In the genomic region with DNA sequence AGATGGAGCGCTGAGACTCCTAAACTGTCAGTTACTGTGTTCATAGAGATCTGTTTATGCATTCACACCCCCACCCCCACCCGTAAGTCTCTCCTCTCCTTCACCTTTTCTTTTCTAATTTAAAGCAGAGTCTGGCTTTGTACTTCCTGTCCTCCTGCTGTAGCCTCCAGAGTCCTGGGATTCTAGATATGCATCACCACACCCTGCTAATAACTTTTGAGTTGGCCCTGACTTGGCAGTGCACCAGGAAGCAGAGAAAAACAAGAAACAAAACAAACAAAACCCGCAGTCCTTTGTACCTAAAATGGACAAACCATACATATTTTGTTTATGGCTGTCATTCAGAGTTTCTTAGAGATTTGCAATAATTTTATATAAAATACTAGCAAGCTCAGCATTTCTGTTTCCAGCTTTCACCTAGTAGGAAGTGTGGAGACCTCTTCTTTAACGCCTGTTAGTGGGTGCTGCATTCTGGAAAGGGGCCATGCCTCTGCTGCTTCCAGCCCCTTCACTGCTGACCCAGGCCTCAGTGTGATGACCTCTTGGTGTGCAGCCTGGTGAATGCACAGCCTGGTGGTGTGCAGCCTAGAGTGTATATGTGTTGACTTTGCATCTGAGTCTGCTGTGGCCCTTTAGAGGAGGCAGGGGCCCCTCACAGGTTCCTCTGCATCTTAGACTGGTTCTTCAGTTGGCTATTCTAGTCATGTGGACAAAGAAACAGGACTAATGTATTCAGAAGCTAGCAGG, we compare ENCODE assay signal across 20 mouse cellular contexts. TPM values are rescaled to one million over a fixed set of nuclear protein-coding genes. Genes with fewer than 3 reads are reported as not detected.
DNase-seq lines count a peak whose midpoint lies in the region; ATAC-seq and TF ChIP-seq lines count a peak whose summit lies in the region.
"Had no signal": no experiment of that assay in that cellular context is flagged by ENCODE, and none has a peak within 500 bp of the region (broad histone marks: within the 10 kb centered on the region; RNA-seq: fewer than 3 reads in every experiment).

No protein-coding gene starts in this region.

- WGBS in forebrain, embryonic 14.5 days, result 86% methylated on average over 4 of the region's 4 CpGs
- 93% methylated on average over 4 of the region's 4 CpGs for WGBS in forebrain, embryonic 13.5 days
- 44% methylated on average over 4 of the region's 4 CpGs for WGBS in kidney, postnatal 0 days
- WGBS in stomach, postnatal 0 days, result 57% methylated on average over 4 of the region's 4 CpGs
- 83% methylated on average over 4 of the region's 4 CpGs for WGBS in embryonic facial prominence, embryonic 10.5 days

- no peak for DNase-seq in forebrain, embryonic 14.5 days (ENCODE audit: low spot score)
- peak; percentile 25 for DNase-seq in kidney, postnatal 0 days (ENCODE audit: low spot score)
- no peak for DNase-seq in kidney, adult 18-20 months
- peak; percentile 50 to 64 for DNase-seq in urinary bladder, postnatal 36 days (ENCODE audit: low spot score in 2 of 2)
- no peak for DNase-seq in urinary bladder, adult 2 months (ENCODE audit: low spot score)
- DNase-seq in stomach, postnatal 0 days (ENCODE audit: low spot score), result peak; percentile 38
- DNase-seq in embryonic facial prominence, embryonic 10.5 days (ENCODE audit: low spot score), result no peak
- DNase-seq: adrenal gland, postnatal 36 days; cerebellum, adult 9-10 months; lung, postnatal 4 days; thymus, postnatal 36 days had no signal

- H3K27me3 ChIP-seq in forebrain, embryonic 14.5 days (replicated peaks; ENCODE audit: control insufficient read depth, insufficient read depth, low read length), result no peaks in the 10 kb centered on the region
- H3K27me3 ChIP-seq in forebrain, embryonic 13.5 days, result no peaks in the 10 kb centered on the region
- no peaks in the 10 kb centered on the region for H3K27me3 ChIP-seq in kidney, postnatal 0 days (ENCODE audit: insufficient read depth, low read length)
- no peaks in the 10 kb centered on the region for H3K27me3 ChIP-seq in stomach, postnatal 0 days (ENCODE audit: control insufficient read depth, insufficient read depth, low read length)
- H3K27me3 ChIP-seq in embryonic facial prominence, embryonic 10.5 days (replicated peaks; ENCODE audit: low read depth, poor library complexity, severe bottlenecking), result no peaks in the 10 kb centered on the region
- H3K27me3 ChIP-seq: CH12.LX; embryonic facial prominence, embryonic 15.5 days; forebrain, embryonic 12.5 days; heart, embryonic 15.5 days; liver, embryonic 15.5 days; neural tube, embryonic 12.5 days had no signal

- H3K9ac ChIP-seq in forebrain, embryonic 14.5 days (ENCODE audit: low read length), result no peak overlapping the region
- no peak overlapping the region for H3K9ac ChIP-seq in forebrain, embryonic 13.5 days
- H3K9ac ChIP-seq in kidney, postnatal 0 days (ENCODE audit: low read depth, low read length), result no peak overlapping the region
- H3K9ac ChIP-seq in stomach, postnatal 0 days (ENCODE audit: low read length), result no peak overlapping the region
- H3K9ac ChIP-seq: embryonic facial prominence, embryonic 15.5 days; forebrain, embryonic 12.5 days; heart, embryonic 15.5 days; liver, embryonic 15.5 days; neural tube, embryonic 12.5 days had no signal

- H3K4me3 ChIP-seq in forebrain, embryonic 14.5 days (ENCODE audit: low read depth, low read length), result no peak overlapping the region
- no peak overlapping the region for H3K4me3 ChIP-seq in forebrain, embryonic 13.5 days
- no peak overlapping the region for H3K4me3 ChIP-seq in kidney, postnatal 0 days (replicated peaks; ENCODE audit: low read depth, low read length)
- H3K4me3 ChIP-seq in stomach, postnatal 0 days (ENCODE audit: low read depth, low read length), result no peak overlapping the region
- no peak overlapping the region for H3K4me3 ChIP-seq in embryonic facial prominence, embryonic 10.5 days
- H3K4me3 ChIP-seq: embryonic facial prominence, embryonic 15.5 days; forebrain, embryonic 12.5 days; heart, embryonic 15.5 days; liver, embryonic 15.5 days; midbrain, embryonic 10.5 days; neural tube, embryonic 12.5 days had no signal

- no peak for TF ChIP-seq EP300 in stomach, postnatal 0 days (optimal IDR thresholded peaks at IDR 0.05)

- H3K36me3 ChIP-seq in forebrain, embryonic 14.5 days (ENCODE audit: control insufficient read depth, insufficient read depth, low read length), result peaks cover 11% of the 10 kb centered on the region
- H3K36me3 ChIP-seq in forebrain, embryonic 13.5 days (ENCODE audit: poor library complexity, severe bottlenecking), result peaks cover 25% of the 10 kb centered on the region
- H3K36me3 ChIP-seq in kidney, postnatal 0 days (ENCODE audit: insufficient read depth, low read length), result 0 out of 2 replicates have a peak, but pooled peaks cover 11% of the 10 kb centered on the region
- peaks cover 6% of the 10 kb centered on the region for H3K36me3 ChIP-seq in stomach, postnatal 0 days (ENCODE audit: control insufficient read depth, insufficient read depth, low read length)
- H3K36me3 ChIP-seq in embryonic facial prominence, embryonic 10.5 days (replicated peaks), result peaks cover 35% of the 10 kb centered on the region

- 0 out of 2 replicates have a peak, but pooled peaks cover 4% of the 10 kb centered on the region for H3K9me3 ChIP-seq in forebrain, embryonic 14.5 days (replicated peaks; ENCODE audit: control insufficient read depth, low read length)
- H3K9me3 ChIP-seq in forebrain, embryonic 13.5 days (replicated peaks), result no peaks in the 10 kb centered on the region; the same call in 1 of the 2 replicates
- H3K9me3 ChIP-seq in kidney, postnatal 0 days (replicated peaks; ENCODE audit: low read length), result no peaks in the 10 kb centered on the region
- no peaks in the 10 kb centered on the region for H3K9me3 ChIP-seq in stomach, postnatal 0 days (ENCODE audit: control insufficient read depth, low read length)
- H3K9me3 ChIP-seq in embryonic facial prominence, embryonic 10.5 days, result peaks cover 8% of the 10 kb centered on the region; the same call in 1 of the 2 replicates
- H3K9me3 ChIP-seq: embryonic facial prominence, embryonic 15.5 days; heart, embryonic 15.5 days; liver, embryonic 15.5 days; neural tube, embryonic 12.5 days had no signal

- no peak for ATAC-seq in forebrain, embryonic 14.5 days
- ATAC-seq in forebrain, embryonic 13.5 days, result no peak
- no peak for ATAC-seq in kidney, postnatal 0 days (replicated peaks; ENCODE audit: low FRiP score, low read depth)
- ATAC-seq in stomach, postnatal 0 days (ENCODE audit: low FRiP score, low TSS enrichment), result no peak
- ATAC-seq: activated CD4-positive, CD25-positive, alpha-beta regulatory T cell, adult 4 months had no signal

- H3K4me2 ChIP-seq in forebrain, embryonic 14.5 days (ENCODE audit: low read length), result no peak overlapping the region
- no peak overlapping the region for H3K4me2 ChIP-seq in forebrain, embryonic 13.5 days
- H3K4me2 ChIP-seq in kidney, postnatal 0 days (ENCODE audit: low read length), result no peak overlapping the region
- H3K4me2 ChIP-seq in stomach, postnatal 0 days (replicated peaks; ENCODE audit: low read depth), result no peak overlapping the region
- H3K4me2 ChIP-seq: embryonic facial prominence, embryonic 15.5 days; forebrain, embryonic 12.5 days; heart, embryonic 15.5 days; liver, embryonic 15.5 days; neural tube, embryonic 12.5 days had no signal

- TF ChIP-seq CTCF in kidney, postnatal 0 days (IDR thresholded peaks at IDR 0.05; ENCODE audit: low read depth), result no peak
- no peak for TF ChIP-seq CTCF in stomach, postnatal 0 days (IDR thresholded peaks at IDR 0.05; ENCODE audit: low read depth)

- H3K4me1 ChIP-seq in forebrain, embryonic 14.5 days (ENCODE audit: control insufficient read depth, insufficient read depth, low read length), result no peaks in the 10 kb centered on the region
- peaks cover 10% of the 10 kb centered on the region; the same call in 1 of the 2 replicates for H3K4me1 ChIP-seq in forebrain, embryonic 13.5 days
- peaks cover 19% of the 10 kb centered on the region; the same call in 1 of the 2 replicates for H3K4me1 ChIP-seq in kidney, postnatal 0 days (replicated peaks; ENCODE audit: insufficient read depth, low read length)
- H3K4me1 ChIP-seq in stomach, postnatal 0 days (replicated peaks; ENCODE audit: control insufficient read depth, insufficient read depth), result 0 out of 2 replicates have a peak, but pooled peaks cover 2% of the 10 kb centered on the region
- peaks cover 3% of the 10 kb centered on the region; the same call in 1 of the 2 replicates for H3K4me1 ChIP-seq in embryonic facial prominence, embryonic 10.5 days
- H3K4me1 ChIP-seq: neural tube, embryonic 12.5 days had no signal

- 0 out of 2 replicates have a peak overlapping the region, but pooled peaks have one; percentile 21 for H3K27ac ChIP-seq in forebrain, embryonic 14.5 days (ENCODE audit: low read depth, low read length)
- H3K27ac ChIP-seq in forebrain, embryonic 13.5 days, result no peak overlapping the region
- peak overlapping the region; percentile 36; the same call in 1 of the 2 replicates for H3K27ac ChIP-seq in kidney, postnatal 0 days
- H3K27ac ChIP-seq in stomach, postnatal 0 days (replicated peaks), result peak overlapping the region; percentile 30
- H3K27ac ChIP-seq in embryonic facial prominence, embryonic 10.5 days (replicated peaks), result no peak overlapping the region
- H3K27ac ChIP-seq: embryonic facial prominence, embryonic 15.5 days; forebrain, embryonic 12.5 days; heart, embryonic 15.5 days; liver, embryonic 15.5 days; midbrain, embryonic 10.5 days; neural tube, embryonic 12.5 days had no signal

RNA-seq across cellular contexts. Expression of a gene that starts 29.2 kb away (rescaled TPM):
- polyA plus RNA-seq in forebrain, embryonic 14.5 days (2014; fragmentation: Nextera tagmentation; extraction: Ambion mirVana), result 36.9 and 53.2 TPM in 2 replicates
- polyA plus RNA-seq in forebrain, embryonic 13.5 days (2015; fragmentation: Nextera tagmentation; extraction: Ambion mirVana), result 45.9 and 52.4 TPM in 2 replicates
- polyA plus RNA-seq in kidney, postnatal 0 days (2015; fragmentation: Nextera tagmentation; extraction: Ambion mirVana), result 51.3 and 51.6 TPM in 2 replicates
- 60.3 and 72.1 TPM in 2 replicates for polyA plus RNA-seq in urinary bladder, adult 2 months (2012; rRNA removed)
- polyA plus RNA-seq in stomach, postnatal 0 days (2015; fragmentation: Nextera tagmentation; extraction: Ambion mirVana), result 34.0 and 38.2 TPM in 2 replicates
- 33.2 and 34.8 TPM in 2 replicates for polyA plus RNA-seq in embryonic facial prominence, embryonic 10.5 days (2016; fragmentation: Nextera tagmentation; extraction: Ambion mirVana)

Comparison
In these comparisons a context has a peak if more than half of its experiments do, and no peak if none do; other contexts are left out.
1. DNase-seq: peak in kidney, postnatal 0 days (single experiment), urinary bladder, postnatal 36 days (2 of 2) and stomach, postnatal 0 days (single experiment); none in forebrain, embryonic 14.5 days (single experiment), kidney, adult 18-20 months (single experiment), urinary bladder, adult 2 months (single experiment) and embryonic facial prominence, embryonic 10.5 days (single experiment).
2. H3K27ac ChIP-seq: peak in forebrain, embryonic 14.5 days (single experiment), kidney, postnatal 0 days (single experiment) and stomach, postnatal 0 days (single experiment); none in forebrain, embryonic 13.5 days (single experiment) and embryonic facial prominence, embryonic 10.5 days (single experiment).